Mouse (Mus musculus) intestine, embryonic 15.5 days (tissue): Measurements from ENCODE around the gene Trmo. TPM values are rescaled to one million over a fixed set of nuclear protein-coding genes. Genes with fewer than 3 reads are reported as not detected.

ENCODE experiments used
- ATAC-seq: fragments of 200-750 bp; cut with Nextera tagmentation; 2 replicates; pipeline ENCODE4 v1.8.0; 2017; ENCODE audit warnings: moderate TSS enrichment, moderate library complexity
- H3K27ac ChIP-seq: fragments of 300-500 bp; sonication (generic); 2 replicates; pipeline ENCODE4 v1.5.1; 2015; ENCODE audit warnings: mild to moderate bottlenecking, inconsistent platforms
- H3K27me3 ChIP-seq: fragments of 300-500 bp; sonication (generic); replicated peaks from 2 replicates; pipeline ENCODE4 v1.6.1; 2015; ENCODE audit warnings: inconsistent platforms
- H3K36me3 ChIP-seq: fragments of 300-500 bp; sonication (generic); 2 replicates; pipeline ENCODE4 v1.6.1; 2015; ENCODE audit warnings: inconsistent platforms
- H3K4me1 ChIP-seq: fragments of 300-500 bp; sonication (generic); replicated peaks from 2 replicates; pipeline ENCODE4 v1.6.1; 2015; ENCODE audit warnings: inconsistent platforms
- H3K4me2 ChIP-seq: fragments of 300-500 bp; sonication (generic); replicated peaks from 2 replicates; pipeline ENCODE4 v1.6.1; 2015; ENCODE audit warnings: mild to moderate bottlenecking, inconsistent platforms
- H3K4me3 ChIP-seq: fragments of 300-500 bp; sonication (generic); replicated peaks from 2 replicates; pipeline ENCODE4 v1.5.1; 2015; ENCODE audit warnings: inconsistent platforms
- H3K9ac ChIP-seq: fragments of 300-500 bp; sonication (generic); 2 replicates; pipeline ENCODE4 v1.6.1; 2015; ENCODE audit warnings: inconsistent platforms
- H3K9me3 ChIP-seq: fragments of 300-500 bp; sonication (generic); 2 replicates; pipeline ENCODE4 v1.6.1; 2016; ENCODE audit warnings: inconsistent platforms
- WGBS: fragments of 180-500 bp; shearing (Covaris S2); methylation state at CpG from one replicate; pipeline ENCODE4 v1.1.7; 2015; 5-methylcytosine and 5-hydroxymethylcytosine counted together
- polyA plus RNA-seq: library from polyadenylated mRNA; unstranded; fragments of >200 nt; fragmentation: Nextera tagmentation; extraction: Ambion mirVana; gene quantifications from 2 replicates; pipeline ENCODE4 v1.2.1, GENCODE M21; 2015

The Trmo gene
- polyA plus RNA-seq, 1 experiment from 2014 or later: 11.2 TPM

GRCm38 (mm10) chr4:46345056-46345772 lies 44.0 kb downstream of the Trmo start:
- WGBS: 3% methylated on average over 66 of the region's 67 CpGs

GRCm38 (mm10) chr4:46344288-46344687 lies 44.9 kb downstream of the Trmo start:
- WGBS: under 1% methylated on average over 51 of the region's 51 CpGs
- no peak overlapping the region for H3K9ac ChIP-seq

More at GRCm38 (mm10) chr4:46345056-46345772, 44.0 kb downstream of the Trmo start:
- ATAC-seq: no peak
- H3K4me2 ChIP-seq: peak overlapping the region; percentile 70
- H3K27me3 ChIP-seq: peaks cover 97% of the 10 kb centered on the region
- H3K27ac ChIP-seq: no peak overlapping the region
- peaks cover 22% of the 10 kb centered on the region for H3K4me1 ChIP-seq
- H3K9me3 ChIP-seq: no peaks in the 10 kb centered on the region
- no peaks in the 10 kb centered on the region for H3K36me3 ChIP-seq
- no peak overlapping the region for H3K9ac ChIP-seq
- H3K4me3 ChIP-seq: peak overlapping the region; percentile 38

GRCm38 (mm10) chr4:46343596-46344260 lies 45.5 kb downstream of the Trmo start, which contains the start of gene Foxe1:
Foxe1 (plus strand) TSS chr4:46343609.
- Histone ChIP-seq H3K4me1 (peaks cover 22% of the 10 kb centered on the region), H3K36me3 (no peaks in the 10 kb centered on the region), H3K9ac (no peak within 1 kb of the TSS), H3K4me3 (peak within 1 kb of the TSS; percentile 38), H3K9me3 (no peaks in the 10 kb centered on the region), H3K27me3 (peaks cover 97% of the 10 kb centered on the region), H3K4me2 (peak within 1 kb of the TSS; percentile 70), H3K27ac (no peak within 1 kb of the TSS)
- 0 out of 2 replicates have a peak, but pooled peaks have one; percentile 41 for ATAC-seq
- WGBS: 2% methylated on average over 68 of the region's 70 CpGs

More at GRCm38 (mm10) chr4:46344288-46344687, 44.9 kb downstream of the Trmo start:
- peaks cover 22% of the 10 kb centered on the region for H3K4me1 ChIP-seq
- H3K4me2 ChIP-seq: peak overlapping the region; percentile 70
- H3K27ac ChIP-seq: no peak overlapping the region
- no peaks in the 10 kb centered on the region for H3K36me3 ChIP-seq
- H3K27me3 ChIP-seq: peaks cover 97% of the 10 kb centered on the region
- H3K4me3 ChIP-seq: peak overlapping the region; percentile 38
- peak; percentile 50; the same call in 1 of the 2 replicates for ATAC-seq
- no peaks in the 10 kb centered on the region for H3K9me3 ChIP-seq

- ATAC-seq: no peak
- Histone ChIP-seq H3K4me1 (peaks cover 22% of the 10 kb centered on the region), H3K27ac (no peak overlapping the region), H3K36me3 (no peaks in the 10 kb centered on the region), H3K4me3 (0 out of 2 replicates have a peak overlapping the region, but pooled peaks have one; percentile 9), H3K4me2 (peak overlapping the region; percentile 34), H3K9me3 (no peaks in the 10 kb centered on the region), H3K27me3 (peaks cover 97% of the 10 kb centered on the region), H3K9ac (no peak overlapping the region)
- under 1% methylated on average over 28 of the region's 28 CpGs for WGBS
Observed at GRCm38 (mm10) chr4:46342711-46343286, 46.4 kb downstream of the Trmo start.

- Histone ChIP-seq H3K4me1 (peaks cover 22% of the 10 kb centered on the region), H3K27me3 (peaks cover 96% of the 10 kb centered on the region), H3K4me2 (peak overlapping the region; percentile 34), H3K36me3 (no peaks in the 10 kb centered on the region), H3K9me3 (no peaks in the 10 kb centered on the region), H3K4me3 (no peak overlapping the region), H3K9ac (no peak overlapping the region), H3K27ac (no peak overlapping the region)
- WGBS: 14% methylated on average over 22 of the region's 22 CpGs
- no peak for ATAC-seq
Observed at GRCm38 (mm10) chr4:46341831-46342680, 47.2 kb downstream of the Trmo start.

GRCm38 (mm10) chr4:46339584-46339983 lies 49.7 kb downstream of the Trmo start:
- Histone ChIP-seq H3K4me3 (no peak overlapping the region), H3K4me2 (no peak overlapping the region), H3K4me1 (peaks cover 21% of the 10 kb centered on the region), H3K27ac (no peak overlapping the region), H3K9me3 (no peaks in the 10 kb centered on the region), H3K9ac (no peak overlapping the region), H3K27me3 (peaks cover 76% of the 10 kb centered on the region), H3K36me3 (no peaks in the 10 kb centered on the region)
- no peak for ATAC-seq
- 1% methylated on average over 26 of the region's 26 CpGs for WGBS

GRCm38 (mm10) chr4:46339026-46339425 lies 50.2 kb downstream of the Trmo start:
- H3K27me3 ChIP-seq: peaks cover 71% of the 10 kb centered on the region
- H3K4me1 ChIP-seq: peaks cover 15% of the 10 kb centered on the region; the same call in 1 of the 2 replicates
- WGBS: 19% methylated on average over 10 of the region's 10 CpGs
- H3K27ac ChIP-seq: no peak overlapping the region
- H3K36me3 ChIP-seq: no peaks in the 10 kb centered on the region
- ATAC-seq: no peak
- H3K4me3 ChIP-seq: no peak overlapping the region
- no peak overlapping the region for H3K4me2 ChIP-seq
- H3K9me3 ChIP-seq: no peaks in the 10 kb centered on the region
- H3K9ac ChIP-seq: no peak overlapping the region

- Histone ChIP-seq H3K9me3 (no peaks in the 10 kb centered on the region), H3K4me1 (peaks cover 6% of the 10 kb centered on the region; the same call in 1 of the 2 replicates), H3K27me3 (peaks cover 60% of the 10 kb centered on the region), H3K4me3 (no peak overlapping the region), H3K4me2 (no peak overlapping the region), H3K9ac (no peak overlapping the region), H3K27ac (no peak overlapping the region), H3K36me3 (no peaks in the 10 kb centered on the region)
- WGBS: 3% methylated on average over 3 of the region's 3 CpGs
- ATAC-seq: no peak
Observed at GRCm38 (mm10) chr4:46337990-46338389, 51.2 kb downstream of the Trmo start.

GRCm38 (mm10) chr4:46335846-46336245 lies 53.4 kb downstream of the Trmo start:
- no peak overlapping the region for H3K4me3 ChIP-seq
- H3K36me3 ChIP-seq: no peaks in the 10 kb centered on the region
- H3K27me3 ChIP-seq: peaks cover 39% of the 10 kb centered on the region
- no peak overlapping the region for H3K27ac ChIP-seq
- no peak overlapping the region for H3K9ac ChIP-seq
- no peaks in the 10 kb centered on the region for H3K4me1 ChIP-seq
- H3K9me3 ChIP-seq: no peaks in the 10 kb centered on the region
- ATAC-seq: no peak; the same call in 1 of the 2 replicates
- H3K4me2 ChIP-seq: no peak overlapping the region
- WGBS: 16% methylated on average over 1 of the region's 1 CpGs

GRCm38 (mm10) chr4:46328906-46329305 lies 60.3 kb downstream of the Trmo start:
- 0 out of 2 replicates have a peak, but pooled peaks cover 3% of the 10 kb centered on the region for H3K27me3 ChIP-seq
- no peak overlapping the region for H3K4me2 ChIP-seq
- H3K36me3 ChIP-seq: no peaks in the 10 kb centered on the region
- H3K4me3 ChIP-seq: no peak overlapping the region
- no peaks in the 10 kb centered on the region for H3K9me3 ChIP-seq
- 57% methylated on average over 3 of the region's 3 CpGs for whole genome bisulfite sequencing
- ATAC-seq: no peak
- no peaks in the 10 kb centered on the region for H3K4me1 ChIP-seq
- H3K9ac ChIP-seq: no peak overlapping the region
- no peak overlapping the region for H3K27ac ChIP-seq
